Mouse (Mus musculus) gastrocnemius, postnatal 10 days (tissue): ENCODE data around the gene Mvk. TPM values are rescaled to one million over a fixed set of nuclear protein-coding genes. Genes with fewer than 3 reads are reported as not detected.

ENCODE experiments used
- DNase-seq: peaks from one replicate; pipeline ENCODE4 v3.0.0; 2021; ENCODE audit warnings: mixed read lengths
- total RNA-seq, 2 experiments: library from RNA; stranded (reverse); gene quantifications; 2 replicates each; pipeline ENCODE4 v1.2.3; 2021

The Mvk gene
- total RNA-seq, 2 experiments from 2014 or later, result 13.8 to 15.1 TPM

DNA sequence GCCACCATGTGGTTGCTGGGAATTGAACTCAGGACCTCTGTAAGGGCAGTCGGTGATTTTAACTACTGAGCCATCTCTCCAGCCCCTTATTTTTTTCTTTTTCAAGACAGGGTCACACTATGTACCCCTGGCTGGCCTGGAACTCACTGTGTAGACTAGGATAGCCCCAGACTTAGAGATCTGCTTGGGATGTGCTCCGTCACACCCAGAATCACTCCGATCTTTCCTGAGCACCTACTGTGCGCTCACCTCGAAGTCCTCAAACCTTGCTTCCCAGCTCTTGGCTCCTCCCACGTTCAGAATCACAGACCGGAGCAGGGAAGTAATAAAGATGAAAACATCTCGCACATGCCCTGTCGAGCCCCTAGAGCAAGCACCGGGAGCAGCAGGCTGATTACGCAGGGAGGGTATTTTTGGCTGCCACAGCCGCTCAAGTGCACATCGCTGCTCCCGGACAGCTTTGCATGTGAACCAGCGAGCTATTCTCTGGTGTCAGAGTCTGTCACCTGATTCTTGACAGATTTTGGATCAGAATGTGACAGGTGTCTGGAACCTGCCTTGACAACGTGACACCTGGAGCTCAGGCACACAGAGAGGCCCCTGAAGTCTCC lies 13.0 kb downstream of the Mvk start:
- no peak for DNase-seq

DNA sequence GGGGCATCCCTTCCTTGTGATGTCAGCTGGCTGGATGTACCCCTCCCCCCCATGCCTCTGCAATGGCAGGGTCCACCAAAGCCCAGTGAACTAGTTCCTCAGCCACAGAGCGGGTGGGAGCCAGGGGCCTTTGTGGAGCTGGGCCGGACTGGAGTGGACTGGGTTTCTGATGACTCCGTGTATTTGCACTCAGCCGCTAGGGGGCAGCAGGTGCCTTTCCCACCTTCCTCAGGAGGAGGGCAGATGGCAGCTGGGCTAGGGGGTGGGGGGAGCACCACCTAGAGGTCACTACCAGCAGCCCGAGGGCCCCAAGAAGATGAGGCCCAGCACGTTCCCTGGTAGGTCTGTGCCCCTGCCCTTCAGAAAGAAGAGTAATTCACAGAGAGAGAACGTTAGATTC lies 17.2 kb downstream of the Mvk start:
- peak; percentile 88 for DNase-seq

DNA sequence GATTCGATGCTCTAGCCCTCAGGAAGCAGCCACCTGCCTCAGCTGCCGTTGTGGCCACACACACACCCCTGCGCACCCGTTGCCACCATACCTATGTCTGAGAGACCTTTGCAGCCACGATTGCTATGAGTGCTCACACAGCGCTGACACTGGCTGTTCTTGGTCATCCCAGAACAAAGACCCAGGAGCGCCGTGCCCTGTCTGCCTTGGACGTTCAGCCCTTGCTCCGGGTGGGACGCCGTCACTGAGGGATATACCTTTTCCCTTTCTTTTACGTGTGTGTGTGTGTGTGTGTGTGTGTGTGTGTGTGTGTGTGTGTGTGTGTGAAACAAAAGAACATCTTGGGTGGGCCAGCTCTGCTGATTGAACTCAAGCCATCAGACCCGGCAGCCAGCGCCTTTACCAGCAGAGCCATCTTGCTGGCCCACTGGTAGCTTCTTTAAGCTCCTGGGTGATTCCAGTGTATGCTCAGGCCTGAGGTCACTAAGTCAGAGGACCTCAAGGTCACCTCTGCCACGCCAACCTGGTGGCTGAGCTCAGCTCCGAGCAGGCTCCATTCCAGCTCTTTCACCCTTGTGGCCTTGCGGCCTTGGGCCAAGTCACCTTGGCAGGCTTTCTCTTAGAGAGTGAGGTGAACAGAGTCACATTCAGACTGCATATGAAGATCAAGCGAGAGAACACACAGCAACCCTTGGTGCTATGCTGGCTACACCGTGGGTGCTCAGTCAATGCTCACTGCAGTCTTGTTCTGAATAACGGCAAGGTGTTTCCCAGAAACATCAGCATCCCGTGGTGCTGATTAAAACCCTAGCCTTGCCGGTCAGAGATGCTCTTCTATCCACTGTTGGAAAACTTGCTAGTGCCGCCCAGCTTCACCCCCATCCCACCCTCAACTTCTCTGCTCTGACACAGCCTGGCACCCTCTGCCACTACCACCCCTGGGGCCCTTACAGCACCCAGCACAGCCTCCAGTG lies 18.3 kb downstream of the Mvk start:
- DNase-seq, result no peak

DNA sequence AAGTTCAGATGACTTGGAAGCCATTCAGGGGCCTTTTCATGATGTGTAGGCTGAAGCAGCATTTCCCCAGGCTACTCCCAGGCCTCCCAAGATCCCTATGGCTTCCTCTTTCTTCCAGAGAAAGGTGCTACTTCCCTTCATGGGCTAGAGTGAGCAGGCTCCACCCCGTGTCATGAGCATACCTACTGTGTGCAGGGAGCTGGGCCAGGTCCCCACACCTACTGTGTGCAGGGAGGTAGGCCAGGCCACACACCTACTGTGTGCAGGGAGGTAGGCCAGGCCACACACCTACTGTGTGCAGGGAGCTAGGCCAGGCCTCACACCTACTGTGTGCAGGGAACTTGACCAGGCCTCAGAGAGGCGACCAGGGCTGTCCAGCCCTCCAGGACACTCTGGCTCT lies 20.5 kb downstream of the Mvk start:
- no peak for DNase-seq

DNA sequence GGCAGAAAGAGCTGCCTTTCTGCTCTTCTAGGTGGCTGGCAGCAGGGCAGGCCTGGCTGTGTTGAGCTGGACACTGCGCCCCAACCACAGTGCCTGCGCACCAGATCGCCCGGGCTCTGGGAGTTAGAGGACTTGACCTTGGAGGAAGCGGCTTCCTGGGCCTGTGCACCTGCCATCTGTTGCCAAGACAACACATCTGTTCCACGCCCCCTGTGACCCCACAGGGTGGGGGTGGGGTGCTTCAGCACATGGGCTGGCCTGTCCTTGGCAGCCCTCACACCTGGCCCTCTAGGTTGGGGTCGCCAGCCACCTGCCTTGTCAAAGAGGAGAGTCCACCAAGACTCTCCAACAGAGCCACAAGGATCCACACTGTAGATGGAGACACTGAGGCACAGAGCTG lies 21.6 kb downstream of the Mvk start:
- no peak for DNase-seq

DNA sequence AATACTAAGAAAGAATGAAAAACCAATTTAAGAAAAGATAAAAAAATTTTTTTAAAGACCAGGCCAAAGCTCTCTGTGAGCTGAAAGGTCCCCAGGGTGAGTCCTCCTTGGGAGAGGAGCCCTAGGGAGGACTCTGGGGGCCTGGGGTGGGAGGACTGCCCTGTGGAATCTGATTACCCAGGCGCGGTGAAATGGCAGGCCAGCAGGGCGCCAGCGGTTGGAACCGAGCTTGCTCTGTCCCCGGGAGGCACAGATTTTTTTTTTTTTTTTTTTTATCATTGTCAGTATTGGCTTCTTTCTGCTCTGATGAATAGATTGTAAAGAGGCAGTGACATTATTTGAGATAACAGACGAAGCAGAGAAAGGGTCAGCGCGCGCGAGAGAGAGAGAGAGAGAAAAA lies 22.9 kb downstream of the Mvk start:
- DNase-seq, result no peak

DNA sequence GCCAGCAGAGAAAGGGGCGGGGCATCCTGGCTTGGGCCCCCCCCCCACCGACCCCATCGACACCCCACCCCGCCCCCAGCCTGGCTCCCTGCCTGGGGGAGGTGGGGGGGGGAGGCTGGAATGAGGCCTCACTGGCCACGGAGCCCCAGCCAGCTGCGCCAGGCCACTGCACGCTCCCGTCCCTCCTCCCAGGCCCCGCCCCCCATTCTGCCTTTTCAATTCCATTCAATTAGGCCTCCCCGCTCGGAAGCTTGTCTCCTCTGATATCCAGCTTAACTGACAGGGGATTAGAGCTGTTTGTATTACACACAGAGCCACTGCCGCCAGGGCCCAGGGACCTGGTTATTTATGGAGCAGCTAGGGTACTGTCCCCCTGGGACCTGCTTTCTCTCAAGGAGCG lies 23.4 kb downstream of the Mvk start:
- DNase-seq, result peak; percentile 63

DNA sequence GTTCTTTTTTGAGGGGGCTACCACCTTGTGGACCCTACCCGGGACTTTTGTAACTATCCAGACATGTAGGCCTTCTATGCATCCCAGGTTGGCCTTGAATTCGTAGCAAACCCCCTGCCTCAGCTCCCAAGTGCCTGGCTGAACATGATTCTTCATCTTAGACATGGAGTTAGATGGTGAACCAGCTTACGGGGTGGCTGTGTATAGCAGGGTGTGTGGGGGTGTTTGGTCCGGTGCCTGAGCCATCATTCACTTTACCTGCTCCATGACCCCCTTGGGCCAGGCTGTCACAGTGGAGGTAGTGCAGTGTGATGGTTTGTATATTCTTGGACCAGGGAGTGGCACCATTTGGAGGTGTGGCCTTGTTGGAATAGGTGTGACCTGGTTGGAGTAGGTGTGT lies 23.9 kb downstream of the Mvk start:
- no peak for DNase-seq

DNA sequence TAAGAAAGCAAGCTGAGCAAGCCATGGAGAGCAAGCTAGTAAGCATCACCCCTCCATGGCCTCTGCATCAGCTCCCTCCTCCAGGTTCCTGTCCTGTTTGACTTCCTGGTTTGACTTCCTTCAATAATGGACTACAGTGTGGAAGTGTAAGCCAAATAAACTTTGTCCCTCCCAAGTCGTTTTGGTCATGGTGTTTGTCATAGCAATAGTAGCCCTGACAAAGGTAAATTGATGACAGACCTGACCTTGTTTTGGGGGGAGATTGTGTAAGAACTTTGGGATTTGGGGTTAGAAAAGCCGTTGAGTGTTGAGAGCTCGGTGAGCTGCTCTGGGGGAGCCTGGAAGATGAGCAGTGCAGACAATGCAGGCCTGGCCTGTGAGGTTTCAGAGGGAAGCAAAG lies 26.3 kb downstream of the Mvk start:
- no peak for DNase-seq

DNA sequence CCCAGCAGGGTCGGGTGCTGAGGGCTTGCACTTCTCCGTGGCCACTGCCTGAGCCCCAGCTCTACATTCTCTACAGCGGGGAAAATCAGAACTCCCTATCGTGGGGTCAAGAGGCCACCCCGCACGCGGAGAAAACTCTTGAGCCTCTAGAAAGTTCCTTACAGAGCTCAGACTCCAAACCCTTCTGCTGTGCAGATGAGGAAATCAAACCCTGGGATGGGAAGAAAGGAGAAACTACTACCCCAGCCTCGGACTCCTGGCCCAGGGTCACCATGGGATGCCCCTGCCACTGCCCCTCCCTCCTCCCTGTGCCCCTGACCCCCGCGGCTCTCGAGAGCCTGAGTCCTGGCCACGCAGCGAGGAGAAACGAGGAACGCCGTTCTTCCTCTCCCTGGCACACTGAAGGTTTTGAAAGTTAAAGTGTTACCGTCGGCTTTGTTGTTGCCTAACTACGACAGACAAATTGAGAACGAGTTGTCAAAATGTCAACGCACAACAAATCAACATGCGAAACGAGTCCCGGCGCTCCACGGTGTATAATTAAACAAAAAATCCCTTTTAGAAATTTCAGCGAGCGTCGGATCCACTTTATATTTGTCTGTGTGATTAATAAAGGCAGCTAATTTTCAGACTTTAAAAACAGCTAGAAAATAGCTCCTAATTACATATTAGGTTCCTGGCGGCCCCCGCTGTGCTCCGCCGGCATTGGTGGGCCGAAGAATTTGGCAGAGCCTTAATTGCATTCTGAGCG lies 30.8 kb downstream of the Mvk start:
- no peak for DNase-seq

DNA sequence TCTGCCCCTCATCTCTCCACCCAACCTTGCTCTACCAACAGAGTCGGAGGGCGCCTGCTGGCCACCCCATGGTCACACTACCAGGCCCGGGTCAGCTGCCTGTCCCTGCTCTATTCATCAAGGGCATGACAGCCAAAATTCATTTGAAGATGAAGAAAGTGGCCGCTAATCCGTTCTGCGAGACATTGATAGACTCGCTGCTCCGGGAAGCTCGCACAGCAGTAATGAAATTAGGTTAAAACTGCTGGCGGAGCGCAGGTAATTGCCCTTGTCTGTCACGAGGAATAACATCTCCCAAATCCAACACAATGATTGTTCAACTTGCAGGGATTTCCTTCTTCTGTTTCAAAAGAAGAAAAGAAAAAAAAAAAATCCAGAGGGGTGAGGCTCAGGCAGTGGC lies 34.2 kb downstream of the Mvk start:
- no peak for DNase-seq

DNA sequence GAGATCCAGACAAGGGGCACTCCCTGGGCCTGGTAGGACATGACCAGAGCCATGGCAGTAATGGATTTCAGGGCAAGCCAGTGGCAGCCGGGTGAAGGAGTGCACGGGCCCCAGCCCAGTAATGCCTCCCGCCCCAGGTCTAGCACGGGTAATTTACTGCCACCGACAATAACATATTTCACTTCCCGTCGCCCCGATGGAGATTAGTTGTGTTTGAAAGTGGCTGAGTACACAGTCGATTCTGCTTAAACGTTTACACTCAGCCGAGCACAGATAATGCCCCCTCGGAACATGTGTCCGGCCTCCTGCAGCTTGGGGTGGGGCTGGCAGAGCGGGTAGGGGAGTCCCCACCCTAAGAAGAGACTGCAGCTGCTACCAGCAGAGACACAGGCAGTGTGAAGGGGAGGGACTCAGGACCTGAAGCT lies 38.5 kb downstream of the Mvk start:
- DNase-seq, result no peak

DNA sequence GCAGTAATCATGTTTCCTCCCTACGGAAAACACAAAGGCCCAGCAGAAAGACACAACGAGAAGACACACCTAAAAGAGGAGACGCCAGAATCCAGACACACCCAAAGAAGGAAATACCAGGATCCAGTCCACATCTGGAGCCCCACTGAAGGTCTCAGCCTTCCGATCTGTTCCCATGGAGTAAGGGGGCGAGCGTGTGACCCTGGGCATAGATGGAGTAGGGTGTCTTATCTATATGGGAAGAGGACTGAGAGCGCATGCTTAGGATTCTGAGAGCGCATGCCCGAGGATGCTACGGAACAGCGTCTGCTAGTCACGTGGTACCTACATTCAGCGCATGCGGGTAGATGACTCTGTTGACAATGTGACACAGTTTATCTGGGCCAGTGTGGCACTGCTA lies 41.6 kb downstream of the Mvk start:
- no peak for DNase-seq

DNA sequence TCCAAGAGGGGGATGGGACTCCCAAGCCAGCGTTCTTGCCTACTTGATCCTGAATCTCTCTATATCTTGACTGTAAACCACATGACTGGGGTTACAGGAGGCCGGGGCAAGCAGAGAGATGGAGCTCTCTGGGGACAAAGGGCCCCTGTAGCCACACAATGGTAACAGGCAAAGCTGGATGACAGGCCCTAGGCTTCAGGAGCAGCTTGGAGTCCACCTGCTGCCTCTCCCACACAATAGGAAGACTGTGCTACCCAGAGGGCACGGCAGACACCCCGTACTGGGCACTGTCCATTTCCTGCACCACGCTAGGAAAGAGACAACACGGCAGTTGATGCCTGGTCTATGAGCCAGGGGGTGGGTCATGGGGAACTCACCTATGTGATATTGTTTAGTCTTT lies 45.5 kb downstream of the Mvk start:
- no peak for DNase-seq

DNA sequence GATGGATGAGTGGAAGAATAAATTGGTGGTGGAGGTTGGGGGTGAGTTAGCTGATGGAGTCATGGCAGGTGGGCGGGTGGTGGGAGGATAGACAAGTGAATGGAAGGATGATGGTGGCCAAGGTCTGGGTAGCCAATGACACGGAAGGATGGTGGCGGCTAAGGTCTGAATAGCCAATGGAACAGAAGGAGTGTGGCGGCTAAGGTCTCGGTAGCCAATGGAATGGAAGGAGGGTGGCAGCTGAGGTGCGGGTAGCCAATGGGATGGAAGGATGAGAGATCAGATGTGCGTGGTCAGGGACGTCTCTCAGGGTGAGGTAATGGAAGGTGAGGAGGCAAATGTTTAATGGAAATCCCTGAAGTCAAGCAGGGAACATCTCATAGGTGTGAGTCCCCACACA lies 46.2 kb downstream of the Mvk start:
- no peak for DNase-seq

DNA sequence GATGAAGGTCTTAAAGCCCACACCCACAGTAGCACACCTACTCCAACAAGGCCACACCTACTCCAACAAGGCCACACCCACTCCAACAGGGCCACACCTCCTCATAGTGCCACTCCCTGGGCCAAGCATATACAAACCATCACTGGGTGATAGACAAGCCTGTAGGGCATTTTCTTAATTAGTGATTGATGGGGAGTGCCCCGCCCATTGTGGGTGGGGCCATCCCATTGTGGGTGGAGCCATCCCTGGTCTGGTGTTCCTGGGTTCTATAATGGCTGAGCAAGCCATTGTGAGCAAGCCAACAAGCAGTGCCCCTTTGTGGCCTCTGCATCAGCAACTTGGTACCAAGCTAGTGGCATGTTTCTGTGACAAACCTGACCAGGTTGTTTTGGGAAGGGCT lies 50.7 kb downstream of the Mvk start:
- no peak for DNase-seq

DNA sequence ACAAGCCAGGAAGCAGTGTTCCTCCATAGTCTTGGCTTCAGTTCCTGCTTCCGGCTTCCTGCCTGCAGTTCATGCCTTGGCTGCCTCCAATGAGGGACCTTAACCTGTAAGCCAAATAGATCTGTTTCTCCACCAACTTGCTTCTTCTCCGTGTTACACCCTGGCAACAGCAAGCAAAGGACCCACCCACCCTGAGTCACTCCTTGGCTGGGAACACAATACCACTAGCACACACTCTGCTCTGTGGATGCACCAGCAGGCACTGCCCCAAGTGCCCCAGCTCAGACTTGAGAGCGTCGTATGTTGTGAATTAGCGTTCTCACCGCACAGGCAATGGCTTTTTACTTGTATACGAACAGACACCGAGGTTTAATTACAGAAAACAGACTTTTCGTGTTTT lies 57.2 kb downstream of the Mvk start:
- no peak for DNase-seq

DNA sequence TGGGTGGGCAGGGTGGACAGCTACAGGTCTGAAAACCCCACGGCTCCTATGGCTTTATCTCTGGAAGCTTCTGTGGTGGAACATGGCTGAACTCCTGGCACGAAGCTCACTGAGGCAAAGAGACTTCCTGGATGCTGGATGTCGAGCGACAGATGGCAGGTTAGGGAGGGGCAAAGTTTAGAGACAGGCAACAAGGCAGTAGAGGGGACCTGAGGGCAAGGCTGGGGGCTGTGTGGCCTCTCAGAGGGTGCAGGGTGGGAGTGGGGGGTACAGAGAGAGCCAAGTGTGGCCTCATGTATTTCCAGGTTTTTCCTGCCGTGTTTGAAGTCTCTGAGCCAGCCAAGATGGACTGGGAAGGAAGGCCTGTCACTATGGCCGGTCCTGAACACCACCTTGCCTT lies 60.8 kb downstream of the Mvk start:
- no peak for DNase-seq

DNA sequence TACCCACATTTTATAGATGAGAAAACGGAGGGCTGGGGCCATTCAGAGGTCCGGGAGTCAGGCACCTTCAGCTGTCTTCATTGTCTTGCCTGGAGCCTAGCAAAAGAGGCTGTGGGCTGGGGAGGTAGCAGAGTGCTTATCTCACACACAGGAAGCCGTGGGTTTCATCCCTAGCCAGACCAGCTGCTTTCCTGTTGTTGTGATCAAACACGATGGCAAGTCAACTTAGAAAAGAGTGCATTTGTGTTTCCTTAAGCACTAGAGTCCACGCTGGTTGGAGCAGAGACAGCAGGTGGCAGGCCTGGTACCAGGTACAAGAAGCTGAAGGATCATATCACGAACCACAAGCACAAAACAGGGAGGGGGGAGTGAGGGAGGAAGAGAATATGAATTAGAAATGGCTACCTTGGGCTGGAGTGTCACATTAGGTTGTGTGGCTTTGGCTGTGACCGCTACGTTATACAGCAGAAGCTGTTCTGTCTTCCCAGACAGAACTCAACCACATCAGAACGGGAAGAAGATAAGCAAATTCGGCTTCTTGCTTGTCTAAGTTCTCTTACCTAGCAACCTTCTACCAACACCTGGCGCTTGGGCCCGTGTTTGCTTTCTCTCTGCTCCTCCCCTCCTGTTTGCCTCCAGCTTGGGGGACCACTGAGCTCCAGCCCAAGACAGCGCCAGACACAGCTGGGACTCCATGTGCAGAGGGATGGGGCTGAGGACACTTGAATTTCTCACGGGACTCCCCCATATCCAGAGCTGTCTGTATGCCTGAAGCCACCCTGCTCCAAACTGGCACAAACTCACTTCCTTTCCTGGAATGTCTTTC lies 61.4 kb downstream of the Mvk start:
- DNase-seq, result no peak

DNA sequence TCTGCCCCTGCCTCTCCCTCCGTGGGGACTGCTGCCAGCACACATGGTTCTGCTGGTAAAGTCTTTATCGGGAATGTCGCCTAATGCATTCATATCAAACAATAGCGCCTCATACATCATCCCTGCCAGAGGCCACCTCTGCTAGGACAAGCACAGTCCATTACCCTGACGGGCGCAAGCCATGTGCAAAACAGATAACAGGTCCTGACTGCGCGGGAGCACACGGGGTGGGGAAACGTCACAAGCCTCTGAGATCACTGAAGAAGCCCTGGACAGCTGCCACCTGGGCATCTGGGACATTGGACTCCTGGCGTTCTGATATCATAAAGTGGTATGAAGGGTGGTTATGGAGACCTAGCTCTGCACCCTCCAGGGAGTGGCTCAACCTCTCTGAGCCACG lies 63.3 kb downstream of the Mvk start:
- DNase-seq, result no peak

DNA sequence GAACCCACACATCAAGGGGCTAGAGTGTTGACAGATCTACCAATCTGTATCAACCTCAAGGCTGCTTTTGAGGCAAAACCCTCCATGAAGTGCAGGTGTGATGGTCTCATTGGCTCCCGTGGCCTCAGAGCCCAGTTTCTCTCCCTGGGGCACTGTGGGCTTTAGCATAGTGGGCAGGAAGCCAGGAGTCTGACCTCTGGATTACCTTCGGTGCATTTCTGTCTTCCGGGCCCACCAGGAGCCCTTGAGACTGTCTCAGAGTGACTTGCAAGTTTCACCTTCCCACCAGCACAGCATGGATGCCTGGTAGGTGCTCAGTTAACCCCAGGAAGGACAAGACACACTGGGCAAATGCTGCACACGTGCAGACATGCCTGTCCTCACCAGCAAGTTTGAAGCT lies 63.9 kb downstream of the Mvk start:
- no peak for DNase-seq

DNA sequence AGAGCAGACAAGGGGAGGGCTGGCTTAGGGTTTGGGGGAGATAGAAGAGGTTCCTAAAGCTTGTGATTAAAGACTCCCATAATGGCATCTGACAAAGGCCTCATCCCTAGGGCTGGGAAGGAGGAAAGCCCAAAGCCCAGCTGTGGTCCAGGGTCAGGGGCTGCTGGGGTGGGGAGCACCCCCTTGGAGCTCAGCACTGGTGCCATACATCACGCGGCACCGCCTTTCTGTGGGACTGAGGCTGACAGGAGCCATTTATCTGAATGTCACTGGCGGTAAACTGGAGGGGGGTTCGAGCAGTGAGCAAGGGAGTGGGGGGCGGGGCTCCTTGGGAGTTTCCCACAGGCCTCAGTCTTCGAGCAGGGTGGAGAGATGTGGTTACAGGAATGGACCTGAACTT lies 65.4 kb downstream of the Mvk start:
- no peak for DNase-seq
